Mouse (Mus musculus): Measurements from ENCODE around the gene Tfrc. TPM values are rescaled to one million over a fixed set of nuclear protein-coding genes. Genes with fewer than 3 reads are reported as not detected.

Gene Tfrc
- polyA plus RNA-seq, 1 experiment = 27.0 TPM

DNA sequence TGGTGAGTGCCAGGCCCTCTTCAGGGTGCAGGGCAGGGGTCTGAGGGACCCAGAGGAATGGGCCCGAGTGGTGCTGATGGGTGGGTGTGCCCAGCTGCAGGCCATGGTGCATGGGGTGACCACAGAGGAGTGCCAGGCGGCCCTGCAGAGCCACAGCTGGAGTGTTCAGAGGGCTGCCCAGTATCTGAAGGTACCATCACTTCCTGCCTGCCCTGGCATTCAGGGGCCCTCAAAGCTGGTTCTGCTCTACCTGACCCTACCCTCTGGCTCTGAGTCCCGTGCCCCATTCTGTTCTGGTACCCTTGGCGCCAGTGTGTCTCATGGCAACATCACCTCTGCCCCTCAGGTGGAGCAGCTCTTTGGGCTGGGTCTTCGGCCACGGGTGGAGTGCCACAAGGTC, 72.1 kb downstream of the Tfrc start:
- H3K4me3 ChIP-seq (ENCODE audit: insufficient read depth, low read depth, low read length) = no peak overlapping the region
- peaks cover 5% of the 10 kb centered on the region for H3K4me1 ChIP-seq (ENCODE audit: control insufficient read depth, insufficient read depth, insufficient read length, low read length)

DNA sequence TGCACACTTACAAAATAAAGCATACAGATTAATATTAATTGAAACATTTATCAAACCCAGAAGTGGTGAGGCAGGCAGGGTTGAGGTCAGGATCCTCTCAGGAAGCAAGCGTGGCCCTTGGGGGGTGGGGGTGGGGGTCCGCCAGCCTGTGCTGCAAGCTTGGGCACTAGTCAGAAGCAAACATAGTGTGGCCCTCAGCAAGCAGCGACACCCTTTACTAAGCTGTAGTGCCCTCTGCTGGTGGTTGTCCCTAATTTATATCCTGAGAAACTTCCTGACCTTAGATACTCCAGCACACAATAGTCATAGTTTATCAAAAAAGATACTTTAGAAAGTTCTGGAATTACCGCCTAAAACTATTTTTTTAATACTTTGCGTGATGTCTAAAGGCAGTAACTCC, 73.5 kb downstream of the Tfrc start:
- H3K4me3 ChIP-seq (ENCODE audit: insufficient read depth, low read depth, low read length) = no peak overlapping the region
- no peak overlapping the region for H3K27ac ChIP-seq (replicated peaks; ENCODE audit: low read depth, low read length)
- peaks cover 5% of the 10 kb centered on the region for H3K4me1 ChIP-seq (ENCODE audit: control insufficient read depth, insufficient read depth, insufficient read length, low read length)

More for the DNA sequence above, 72.1 kb downstream of the Tfrc start:
- H3K27ac ChIP-seq (replicated peaks; ENCODE audit: low read depth, low read length) = no peak overlapping the region

Other genes starting within 250 kb of the Tfrc start
- not detected in 2 replicates for gene Tm4sf19, start 208.4 kb upstream of the Tfrc start, polyA plus RNA-seq (2012; ENCODE audit: insufficient read depth, insufficient read length, missing spikeins)
- 8.8 and 12.4 TPM in 2 replicates for gene Tctex1d2, start 189.2 kb upstream of the Tfrc start, polyA plus RNA-seq (2012; ENCODE audit: insufficient read depth, insufficient read length, missing spikeins)
- gene Pcyt1a, start 178.0 kb upstream of the Tfrc start, polyA plus RNA-seq (2012; ENCODE audit: insufficient read depth, insufficient read length, missing spikeins) = 46.6 and 46.8 TPM in 2 replicates
- gene Slc51a, start 121.0 kb upstream of the Tfrc start, polyA plus RNA-seq (2012; ENCODE audit: insufficient read depth, insufficient read length, missing spikeins) = not detected in 2 replicates
- not detected in 2 replicates for gene Zdhhc19, start 112.7 kb upstream of the Tfrc start, polyA plus RNA-seq (2012; ENCODE audit: insufficient read depth, insufficient read length, missing spikeins)
- 18.7 and 24.1 TPM in 2 replicates for gene Tnk2, start 35.0 kb downstream of the Tfrc start, polyA plus RNA-seq (2012; ENCODE audit: insufficient read depth, insufficient read length, missing spikeins)
- not detected in 2 replicates for gene Muc4, start 127.0 kb downstream of the Tfrc start, polyA plus RNA-seq (2012; ENCODE audit: insufficient read depth, insufficient read length, missing spikeins)
- gene Muc20, start 188.5 kb downstream of the Tfrc start, polyA plus RNA-seq (2012; ENCODE audit: insufficient read depth, insufficient read length, missing spikeins) = not detected in 2 replicates
- not detected in 2 replicates for gene Smbd1, start 201.6 kb downstream of the Tfrc start, polyA plus RNA-seq (2012; ENCODE audit: insufficient read depth, insufficient read length, missing spikeins)

All from brown adipose tissue, adult 24 weeks (tissue).